Mouse (Mus musculus) left cerebral cortex, adult 2 months (tissue): ENCODE results near the gene Col27a1. TPM values are rescaled to one million over a fixed set of nuclear protein-coding genes. Genes with fewer than 3 reads are reported as not detected.
A peak's percentile ranks its signal among the peaks of the same experiment; 100 is the strongest.
"Not testable (repeated sequence)": the region's sequence is repeated elsewhere in the genome, so short reads cannot be mapped to it uniquely, and the experiment has no call there.

Experiments
- DNase-seq, 2 experiments: peaks; one replicate each; pipeline ENCODE4 v3.0.0; 2021 to 2022; ENCODE audit warnings: low spot score in 2 of 2, mixed read lengths in 1 of 2; ENCODE audit errors: extremely low spot score in 1 of 2
- H3K27ac ChIP-seq: fragments of 200-600 bp; 2 replicates; pipeline ENCODE4 v1.8.1; 2022
- H3K4me3 ChIP-seq: fragments of 200-600 bp; 2 replicates; pipeline ENCODE4 v1.8.1; 2022
- CTCF ChIP-seq: fragments of 200-600 bp; IDR thresholded peaks from 2 replicates; pipeline ENCODE4 v1.8.1; 2022; ENCODE audit warnings: antibody characterized with exemption, mild to moderate bottlenecking, moderate library complexity
- intact Hi-C: fragments of 180-260 bp; cut with DNase I; formaldehyde crosslinking; loops from one replicate; pipeline ENCODE4 v1.15.1; 2025
- total RNA-seq, 2 experiments: library from RNA; stranded (reverse); gene quantifications; 2 replicates each; pipeline ENCODE4 v1.2.3; 2021

The Col27a1 gene
- total RNA-seq, 2 experiments from 2014 or later = 4.6 to 4.9 TPM

- no peak overlapping the region for H3K4me3 ChIP-seq
- H3K27ac ChIP-seq = no peak overlapping the region
- intact Hi-C loops = no loop called here
- TF ChIP-seq CTCF = no peak
- DNase-seq = no peak
Measured at GRCm38 (mm10) chr4:63296876-63297275, 83.1 kb downstream of the Col27a1 start.

GRCm38 (mm10) chr4:63298191-63298590 lies 84.4 kb downstream of the Col27a1 start:
- intact Hi-C loops = no loop called here
- no peak for TF ChIP-seq CTCF

GRCm38 (mm10) chr4:63302641-63303040 lies 88.8 kb downstream of the Col27a1 start:
- no peak for DNase-seq
- intact Hi-C loops = no loop called here
- H3K4me3 ChIP-seq = no peak overlapping the region
- no peak for TF ChIP-seq CTCF
- H3K27ac ChIP-seq = no peak overlapping the region

More at GRCm38 (mm10) chr4:63298191-63298590, 84.4 kb downstream of the Col27a1 start:
- Histone ChIP-seq H3K4me3 (no peak overlapping the region), H3K27ac (no peak overlapping the region)
- DNase-seq = no peak

- peak; percentile 77 for TF ChIP-seq CTCF
- peak; percentile 89 to 93 for DNase-seq
- intact Hi-C loops = loop anchor here (1.0 kb wide), 3 partner anchors 92 to 148 kb away; no protein-coding TSS in a partner anchor
- Histone ChIP-seq H3K27ac (no peak overlapping the region), H3K4me3 (no peak overlapping the region)
Measured at GRCm38 (mm10) chr4:63307175-63308062, 93.6 kb downstream of the Col27a1 start.

- no peak overlapping the region for H3K27ac ChIP-seq
- intact Hi-C loops = no loop called here
- no peak for DNase-seq
- no peak for TF ChIP-seq CTCF
- no peak overlapping the region for H3K4me3 ChIP-seq
Measured at GRCm38 (mm10) chr4:63308316-63308715, 94.5 kb downstream of the Col27a1 start.

GRCm38 (mm10) chr4:63310247-63310855 lies 96.5 kb downstream of the Col27a1 start:
- Histone ChIP-seq H3K27ac (no peak overlapping the region), H3K4me3 (no peak overlapping the region)
- no peak for TF ChIP-seq CTCF
- no peak for DNase-seq
- intact Hi-C loops = no loop called here

- Histone ChIP-seq H3K27ac (no peak overlapping the region), H3K4me3 (no peak overlapping the region)
- no peak for DNase-seq
- no peak for TF ChIP-seq CTCF
- intact Hi-C loops = no loop called here
Measured at GRCm38 (mm10) chr4:63311426-63311825, 97.6 kb downstream of the Col27a1 start.

- TF ChIP-seq CTCF = no peak
- H3K4me3 ChIP-seq = no peak overlapping the region
- intact Hi-C loops = no loop called here
- no peak overlapping the region for H3K27ac ChIP-seq
- DNase-seq = no peak
Measured at GRCm38 (mm10) chr4:63314063-63314462, 100.3 kb downstream of the Col27a1 start.

- Histone ChIP-seq H3K27ac (no peak overlapping the region), H3K4me3 (no peak overlapping the region)
- intact Hi-C loops = no loop called here
- no peak for TF ChIP-seq CTCF
- peak in 1 of 2 experiments; percentile 29 for DNase-seq
Measured at GRCm38 (mm10) chr4:63316076-63316746, 102.4 kb downstream of the Col27a1 start.

GRCm38 (mm10) chr4:63319566-63319965 lies 105.8 kb downstream of the Col27a1 start:
- peak; percentile 50 to 61 for DNase-seq
- peak; percentile 76 for TF ChIP-seq CTCF
- intact Hi-C loops = loop anchor here (1.0 kb wide), 2 partner anchors 104 to 160 kb away; no protein-coding TSS in a partner anchor
- H3K27ac ChIP-seq, H3K4me3 ChIP-seq: not testable (repeated sequence)

GRCm38 (mm10) chr4:63323275-63323815 lies 109.5 kb downstream of the Col27a1 start:
- no peak for TF ChIP-seq CTCF
- intact Hi-C loops = no loop called here
- no peak for DNase-seq
- Histone ChIP-seq H3K27ac (no peak overlapping the region), H3K4me3 (no peak overlapping the region)
